Mouse (Mus musculus): ENCODE measurements at regions not wholly inside any gene's neighbourhood (a gene's known extent, or its start where the extent isn't known, plus 50 kb on each side); places are given as distances from the start of the nearest gene placed in this dataset.
A peak's percentile ranks its signal among the peaks of the same experiment; 100 is the strongest.
"Not testable (repeated sequence)": the region's sequence is repeated elsewhere in the genome, so short reads cannot be mapped to it uniquely, and the experiment has no call there.

- H3K9ac ChIP-seq (ENCODE audit: low read length); H3K4me3 ChIP-seq (ENCODE audit: low read depth, low read length); H3K27me3 ChIP-seq (replicated peaks; ENCODE audit: control insufficient read depth, insufficient read depth, low read length); ATAC-seq; H3K36me3 ChIP-seq (ENCODE audit: control insufficient read depth, insufficient read depth, low read length); DNase-seq (ENCODE audit: low spot score); H3K4me1 ChIP-seq (ENCODE audit: control insufficient read depth, insufficient read depth, low read length); H3K27ac ChIP-seq (ENCODE audit: low read depth, low read length); H3K4me2 ChIP-seq (ENCODE audit: low read length); H3K9me3 ChIP-seq (replicated peaks; ENCODE audit: control insufficient read depth, low read length): not testable (repeated sequence)
- WGBS: 72% methylated on average over 6 of the region's 6 CpGs
These were observed 106.2 kb upstream of the Asap2 start for GRCm38 (mm10) chr12:20884104-20884503.

DNA sequence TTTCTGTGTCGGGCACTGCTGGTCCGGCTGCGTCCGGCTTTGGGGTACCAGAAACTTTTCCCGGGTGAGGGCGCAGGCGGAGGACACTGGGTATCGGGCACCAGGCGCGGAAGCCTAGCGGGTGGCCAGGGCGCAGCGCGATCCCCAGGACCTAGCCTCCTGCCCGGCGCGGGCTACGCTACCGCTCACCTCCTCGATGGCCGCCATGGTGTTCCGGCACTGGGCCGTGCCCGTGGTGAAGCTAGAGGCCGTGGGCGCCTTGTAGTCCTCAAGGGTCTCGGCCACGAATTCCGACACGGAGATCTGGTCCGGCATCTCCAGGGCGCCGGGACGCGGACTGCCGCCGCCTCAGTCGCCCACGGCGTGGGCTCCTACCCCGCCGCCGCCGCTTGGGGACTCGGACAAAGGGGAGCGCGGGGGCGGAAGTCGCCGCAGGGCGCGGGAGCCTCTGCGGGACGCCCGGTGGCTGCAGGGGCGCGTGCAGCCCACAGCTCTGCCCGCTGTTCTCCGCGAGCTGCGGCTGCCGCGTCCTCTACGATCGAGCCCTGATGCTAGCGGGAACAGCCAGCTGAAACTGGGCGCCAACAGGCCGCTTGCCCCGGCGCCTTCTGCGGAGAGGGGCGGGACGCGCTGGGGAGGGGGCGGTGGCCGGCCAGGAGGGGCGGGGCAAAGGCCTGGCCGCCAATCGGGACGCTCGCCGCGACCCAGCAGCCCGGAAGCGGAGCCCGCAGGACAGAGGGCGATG, 69.4 kb upstream of the Asap2 start:
- not testable (repeated sequence) for H3K4me1 ChIP-seq (ENCODE audit: control insufficient read depth, insufficient read depth, low read length); H3K9me3 ChIP-seq (replicated peaks; ENCODE audit: control insufficient read depth, low read length); H3K27me3 ChIP-seq (replicated peaks; ENCODE audit: control insufficient read depth, insufficient read depth, low read length); H3K36me3 ChIP-seq (ENCODE audit: control insufficient read depth, insufficient read depth, low read length)
- Histone ChIP-seq H3K4me2 (ENCODE audit: low read length) (peak overlapping the region; percentile 42), H3K27ac (ENCODE audit: low read depth, low read length) (peak overlapping the region; percentile 89), H3K9ac (ENCODE audit: low read length) (peak overlapping the region; percentile 90), H3K4me3 (ENCODE audit: low read depth, low read length) (peak overlapping the region; percentile 66)
- under 1% methylated on average over 77 of the region's 87 CpGs for WGBS
- DNase-seq (ENCODE audit: low spot score) (peak; percentile 74), ATAC-seq (peak; percentile 100)

GRCm38 (mm10) chr12:20921398-20922023, 68.7 kb upstream of the Asap2 start:
- not testable (repeated sequence) for H3K27me3 ChIP-seq (replicated peaks; ENCODE audit: control insufficient read depth, insufficient read depth, low read length); DNase-seq (ENCODE audit: low spot score); H3K9me3 ChIP-seq (replicated peaks; ENCODE audit: control insufficient read depth, low read length); H3K27ac ChIP-seq (ENCODE audit: low read depth, low read length); H3K36me3 ChIP-seq (ENCODE audit: control insufficient read depth, insufficient read depth, low read length); H3K4me1 ChIP-seq (ENCODE audit: control insufficient read depth, insufficient read depth, low read length)
- Histone ChIP-seq H3K4me2 (ENCODE audit: low read length) (peak overlapping the region; percentile 42), H3K9ac (ENCODE audit: low read length) (peak overlapping the region; percentile 90), H3K4me3 (ENCODE audit: low read depth, low read length) (peak overlapping the region; percentile 66)
- ATAC-seq: peak; percentile 28; the same call in 1 of the 2 replicates
- 19% methylated on average over 11 of the region's 15 CpGs for WGBS

DNA sequence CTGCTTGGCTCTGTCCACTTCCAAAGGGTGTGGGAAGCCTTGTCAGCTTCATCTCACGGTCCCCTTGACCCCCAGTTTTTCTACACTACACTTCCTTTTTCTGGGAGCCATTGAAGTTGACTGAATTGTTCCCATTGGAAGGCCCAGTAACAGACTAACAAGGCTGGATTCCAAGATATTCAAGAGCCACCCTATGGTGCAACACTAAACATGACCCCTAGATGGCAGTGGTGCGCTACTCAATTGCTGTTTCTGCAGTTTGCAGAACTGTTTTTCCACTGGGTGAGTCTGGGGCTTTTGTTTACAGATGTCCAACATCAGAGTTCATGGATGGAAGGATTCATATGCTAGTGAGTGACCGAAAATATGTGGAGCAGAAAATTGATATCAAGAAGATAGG, 61.3 kb upstream of the Asap2 start:
- not testable (repeated sequence) for H3K9ac ChIP-seq (ENCODE audit: low read length); H3K4me2 ChIP-seq (ENCODE audit: low read length); H3K36me3 ChIP-seq (ENCODE audit: control insufficient read depth, insufficient read depth, low read length); H3K27me3 ChIP-seq (replicated peaks; ENCODE audit: control insufficient read depth, insufficient read depth, low read length); H3K4me1 ChIP-seq (ENCODE audit: control insufficient read depth, insufficient read depth, low read length); H3K4me3 ChIP-seq (ENCODE audit: low read depth, low read length); H3K27ac ChIP-seq (ENCODE audit: low read depth, low read length); H3K9me3 ChIP-seq (replicated peaks; ENCODE audit: control insufficient read depth, low read length); ATAC-seq
- WGBS: 38% methylated on average over 3 of the region's 3 CpGs
- peak; percentile 52 for DNase-seq (ENCODE audit: low spot score)
